Mouse (Mus musculus): Measurements from ENCODE around the gene Lypd6b. TPM values are rescaled to one million over a fixed set of nuclear protein-coding genes. Genes with fewer than 3 reads are reported as not detected.

Lypd6b gene
- total and polyA plus RNA-seq, 2 experiments, result not detected

DNA sequence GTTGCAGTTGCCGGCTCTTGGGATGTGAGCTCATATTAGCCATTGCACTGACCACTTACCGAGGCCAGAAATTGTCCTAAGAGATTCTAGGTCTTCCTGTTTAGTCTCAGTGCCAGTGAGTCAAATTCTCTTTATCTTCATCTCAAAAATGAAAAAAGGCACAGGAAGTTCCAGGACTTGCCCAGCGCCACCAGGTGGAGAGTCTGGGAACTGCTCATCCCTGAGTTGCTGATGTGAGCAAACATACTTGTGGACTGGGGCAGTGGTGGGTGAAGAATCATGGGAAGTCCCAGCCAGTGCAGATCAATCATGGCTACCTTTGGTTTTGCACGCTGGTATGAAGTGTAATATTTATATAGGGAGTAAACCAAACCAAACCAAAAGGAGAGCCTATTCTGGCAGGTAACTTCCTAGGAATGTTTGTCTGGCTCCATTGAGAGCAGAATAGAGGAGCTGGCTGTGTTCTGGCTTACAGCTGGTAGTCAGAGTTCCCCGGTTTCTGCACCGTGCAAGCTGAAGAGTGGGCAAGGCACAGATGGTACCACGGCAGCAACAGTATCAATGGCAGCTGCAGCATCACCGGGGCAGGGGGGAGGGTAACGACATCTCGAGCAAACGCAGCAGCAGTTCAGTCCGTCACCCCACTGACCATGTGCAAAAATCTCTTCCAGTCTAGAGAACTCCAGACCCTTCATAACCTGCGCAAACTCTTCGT is 38.7 kb upstream of the Lypd6b start:
- no peaks in the 10 kb centered on the region for H3K79me2 ChIP-seq (ENCODE audit: control insufficient read depth, insufficient read depth, low read length)
- no peak overlapping the region for H3K9ac ChIP-seq (ENCODE audit: low read depth, low read length)
- no peak for DNase-seq (ENCODE audit: extremely low read depth, low read depth, low spot score)
- peak; percentile 54 for TF ChIP-seq CTCF (IDR thresholded peaks at IDR 0.05; ENCODE audit: low read depth, low read length)
- no peak for TF ChIP-seq POLR2A (IDR thresholded peaks at IDR 0.05; ENCODE audit: extremely low read depth, insufficient read depth, low read length)
- 80% methylated on average over 14 of the region's 14 CpGs for WGBS
- H3K27ac ChIP-seq (replicated peaks; ENCODE audit: insufficient read depth, low read depth, low read length), result no peak overlapping the region
- H3K4me1 ChIP-seq (ENCODE audit: control insufficient read depth, insufficient read depth, low read length), result no peaks in the 10 kb centered on the region
- H3K4me3 ChIP-seq (ENCODE audit: insufficient read depth, low read depth, low read length), result no peak overlapping the region
- no peaks in the 10 kb centered on the region for H3K36me3 ChIP-seq (ENCODE audit: control insufficient read depth, insufficient read depth, low read length)
- H3K27me3 ChIP-seq (ENCODE audit: control insufficient read depth, insufficient read depth, low read length), result no peaks in the 10 kb centered on the region

DNA sequence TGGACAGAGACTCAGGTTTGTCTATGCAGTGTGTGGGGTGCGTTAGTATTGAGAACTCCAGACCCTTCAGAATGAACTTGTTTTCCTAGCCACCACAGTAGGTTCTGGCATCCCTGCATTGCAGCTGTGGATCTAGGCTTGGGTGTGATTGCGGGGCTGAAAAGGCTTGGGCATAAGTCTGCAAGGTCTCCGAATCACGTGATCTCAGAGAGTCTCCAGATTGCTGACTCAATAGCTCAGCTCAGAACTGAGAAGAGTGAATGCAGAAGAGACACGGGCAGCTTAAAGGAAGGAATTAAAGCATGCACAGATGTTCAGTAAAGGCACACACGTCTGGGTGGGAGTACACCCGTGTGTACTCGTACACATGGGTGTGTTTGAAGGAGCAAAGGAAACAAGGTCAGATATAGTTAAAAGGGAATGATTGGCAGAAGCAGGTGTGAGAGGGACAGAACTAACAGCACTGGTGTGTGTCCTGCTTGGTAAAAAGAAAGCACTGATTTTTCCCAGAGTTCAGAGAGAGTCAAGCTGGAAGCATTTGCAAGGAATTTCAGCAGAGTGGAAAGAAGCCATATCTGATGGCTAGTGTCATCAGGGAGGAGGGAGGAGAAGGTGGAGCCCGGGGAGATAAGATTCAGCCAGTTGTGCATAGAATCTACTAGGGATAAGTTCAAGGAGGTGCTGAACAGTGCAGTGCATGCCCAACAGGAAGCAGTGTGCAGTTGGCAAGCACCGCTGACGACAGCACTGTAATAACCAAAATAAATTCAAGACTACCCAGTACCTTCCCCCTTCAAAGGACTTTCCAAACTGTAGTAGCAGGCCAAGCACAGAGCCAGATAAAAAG is 37.5 kb upstream of the Lypd6b start:
- no peaks in the 10 kb centered on the region for H3K36me3 ChIP-seq (ENCODE audit: control insufficient read depth, insufficient read depth, low read length)
- no peak for TF ChIP-seq POLR2A (IDR thresholded peaks at IDR 0.05; ENCODE audit: extremely low read depth, insufficient read depth, low read length)
- no peak for TF ChIP-seq CTCF (IDR thresholded peaks at IDR 0.05; ENCODE audit: low read depth, low read length)
- WGBS, result 72% methylated on average over 11 of the region's 11 CpGs
- H3K9ac ChIP-seq (ENCODE audit: low read depth, low read length), result no peak overlapping the region
- H3K4me3 ChIP-seq (ENCODE audit: insufficient read depth, low read depth, low read length), result no peak overlapping the region
- no peak for DNase-seq (ENCODE audit: extremely low read depth, low read depth, low spot score)
- no peaks in the 10 kb centered on the region for H3K79me2 ChIP-seq (ENCODE audit: control insufficient read depth, insufficient read depth, low read length)
- H3K4me1 ChIP-seq (ENCODE audit: control insufficient read depth, insufficient read depth, low read length), result no peaks in the 10 kb centered on the region
- no peaks in the 10 kb centered on the region for H3K27me3 ChIP-seq (ENCODE audit: control insufficient read depth, insufficient read depth, low read length)
- H3K27ac ChIP-seq (replicated peaks; ENCODE audit: insufficient read depth, low read depth, low read length), result no peak overlapping the region

DNA sequence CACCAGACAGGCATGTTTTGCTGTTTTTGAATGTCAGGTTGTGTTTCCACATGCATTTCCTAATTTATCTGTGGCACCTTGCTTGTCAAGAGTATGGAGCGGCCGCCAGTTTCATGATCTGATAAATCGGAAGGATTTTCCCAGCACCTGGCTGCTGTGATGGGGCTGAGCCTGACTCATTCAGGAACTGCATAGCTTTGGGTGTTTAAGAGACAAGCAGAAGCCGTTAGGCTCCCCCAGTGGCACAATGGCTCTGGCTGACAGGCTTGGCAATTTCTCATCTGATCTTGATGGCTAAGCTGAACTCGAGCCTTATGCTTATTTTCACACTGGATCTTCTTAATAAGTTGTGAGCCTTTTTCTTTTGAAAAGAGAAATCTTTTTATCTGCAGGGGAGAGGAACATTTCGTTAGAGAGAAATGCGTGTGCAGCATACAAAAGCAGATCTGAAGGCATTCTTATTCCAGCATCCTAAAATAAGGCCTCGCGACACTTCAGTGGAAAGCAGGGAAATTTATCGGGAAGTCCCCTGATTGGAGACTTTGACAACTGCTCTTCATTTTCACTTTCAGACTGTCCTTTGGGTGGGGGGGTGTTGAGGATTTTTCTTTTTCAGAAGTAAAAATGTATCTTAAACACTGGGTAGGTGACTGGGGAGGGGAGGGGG is 35.8 kb upstream of the Lypd6b start:
- Histone ChIP-seq H3K27ac (replicated peaks; ENCODE audit: insufficient read depth, low read depth, low read length) (no peak overlapping the region), H3K4me1 (ENCODE audit: control insufficient read depth, insufficient read depth, low read length) (no peaks in the 10 kb centered on the region), H3K79me2 (ENCODE audit: control insufficient read depth, insufficient read depth, low read length) (no peaks in the 10 kb centered on the region), H3K27me3 (ENCODE audit: control insufficient read depth, insufficient read depth, low read length) (no peaks in the 10 kb centered on the region), H3K4me3 (ENCODE audit: insufficient read depth, low read depth, low read length) (no peak overlapping the region), H3K9ac (ENCODE audit: low read depth, low read length) (no peak overlapping the region), H3K36me3 (ENCODE audit: control insufficient read depth, insufficient read depth, low read length) (no peaks in the 10 kb centered on the region)
- DNase-seq (ENCODE audit: extremely low read depth, low read depth, low spot score), result no peak
- 83% methylated on average over 10 of the region's 10 CpGs for WGBS
- TF ChIP-seq CTCF (IDR thresholded peaks at IDR 0.05; ENCODE audit: low read depth, low read length) (no peak), POLR2A (IDR thresholded peaks at IDR 0.05; ENCODE audit: extremely low read depth, insufficient read depth, low read length) (no peak)

DNA sequence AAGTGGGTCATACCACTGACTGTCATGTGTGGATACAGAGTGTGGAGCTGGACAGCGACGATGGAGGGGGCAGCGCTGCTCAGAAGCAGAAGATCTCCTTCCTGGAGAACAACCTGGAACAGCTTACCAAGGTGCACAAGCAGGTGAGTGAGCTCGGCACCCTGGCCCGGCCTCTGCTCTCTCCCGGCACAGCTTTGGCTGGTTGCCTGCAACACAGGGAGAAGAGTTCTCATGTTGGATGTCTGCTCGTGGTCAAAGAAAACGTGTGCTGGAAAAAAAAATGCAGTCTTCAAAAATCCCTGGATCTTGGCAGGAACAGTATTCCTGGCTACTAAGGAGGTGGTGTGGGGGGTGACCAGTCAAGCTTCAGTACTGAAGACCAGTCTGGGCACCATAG is 35.3 kb upstream of the Lypd6b start:
- Histone ChIP-seq H3K27ac (replicated peaks; ENCODE audit: insufficient read depth, low read depth, low read length) (no peak overlapping the region), H3K9ac (ENCODE audit: low read depth, low read length) (no peak overlapping the region), H3K36me3 (ENCODE audit: control insufficient read depth, insufficient read depth, low read length) (no peaks in the 10 kb centered on the region), H3K79me2 (ENCODE audit: control insufficient read depth, insufficient read depth, low read length) (no peaks in the 10 kb centered on the region), H3K27me3 (ENCODE audit: control insufficient read depth, insufficient read depth, low read length) (no peaks in the 10 kb centered on the region), H3K4me1 (ENCODE audit: control insufficient read depth, insufficient read depth, low read length) (no peaks in the 10 kb centered on the region), H3K4me3 (ENCODE audit: insufficient read depth, low read depth, low read length) (no peak overlapping the region)
- no peak for TF ChIP-seq CTCF (IDR thresholded peaks at IDR 0.05; ENCODE audit: low read depth, low read length)
- no peak for TF ChIP-seq POLR2A (IDR thresholded peaks at IDR 0.05; ENCODE audit: extremely low read depth, insufficient read depth, low read length)
- 83% methylated on average over 8 of the region's 8 CpGs for WGBS
- DNase-seq (ENCODE audit: extremely low read depth, low read depth, low spot score), result no peak

DNA sequence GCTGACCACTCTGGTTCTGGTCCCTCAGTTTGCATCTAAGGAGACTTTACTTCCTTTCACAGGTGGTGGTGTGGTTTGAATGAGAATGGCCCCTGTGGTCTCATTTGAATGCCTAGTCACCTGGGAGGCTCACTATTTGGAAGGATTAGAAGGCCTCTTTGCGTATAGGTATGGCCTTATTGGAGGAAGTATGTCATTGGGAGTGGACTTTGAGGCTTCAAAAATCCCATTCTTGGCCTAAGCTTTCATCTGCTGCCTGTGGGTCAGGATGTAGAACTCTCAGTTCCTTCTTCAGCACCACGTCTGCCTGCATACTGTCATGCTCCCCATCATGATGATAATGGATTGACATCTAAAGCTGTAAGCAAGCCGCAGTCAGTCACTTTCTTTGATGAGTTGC is 34.4 kb upstream of the Lypd6b start:
- no peak overlapping the region for H3K27ac ChIP-seq (replicated peaks; ENCODE audit: insufficient read depth, low read depth, low read length)
- no peaks in the 10 kb centered on the region for H3K4me1 ChIP-seq (ENCODE audit: control insufficient read depth, insufficient read depth, low read length)
- H3K4me3 ChIP-seq (ENCODE audit: insufficient read depth, low read depth, low read length), result no peak overlapping the region
- TF ChIP-seq CTCF (IDR thresholded peaks at IDR 0.05; ENCODE audit: low read depth, low read length) (no peak), POLR2A (IDR thresholded peaks at IDR 0.05; ENCODE audit: extremely low read depth, insufficient read depth, low read length) (no peak)
- DNase-seq (ENCODE audit: extremely low read depth, low read depth, low spot score), result no peak
- WGBS, result 89% methylated on average over 3 of the region's 3 CpGs
- H3K27me3 ChIP-seq (ENCODE audit: control insufficient read depth, insufficient read depth, low read length), result no peaks in the 10 kb centered on the region
- no peak overlapping the region for H3K9ac ChIP-seq (ENCODE audit: low read depth, low read length)
- no peaks in the 10 kb centered on the region for H3K79me2 ChIP-seq (ENCODE audit: control insufficient read depth, insufficient read depth, low read length)
- no peaks in the 10 kb centered on the region for H3K36me3 ChIP-seq (ENCODE audit: control insufficient read depth, insufficient read depth, low read length)
